Mouse (Mus musculus): Measurements from ENCODE around the gene Lce1a1. TPM values are rescaled to one million over a fixed set of nuclear protein-coding genes. Genes with fewer than 3 reads are reported as not detected.

The Lce1a1 gene
- total RNA-seq (2023), result not detected in 2 replicates

GRCm38 (mm10) chr3:92648207-92648606 is at the start of gene Lce1a1:
Lce1a1 (minus strand) TSS chr3:92648307.

GRCm38 (mm10) chr3:92687110-92687509 is 39.0 kb upstream of the Lce1a1 start, which contains the start of gene Lce1d:
Lce1d (minus strand) TSS chr3:92687210.

GRCm38 (mm10) chr3:92678947-92679346 is 30.8 kb upstream of the Lce1a1 start, which contains the start of gene Lce1c:
Lce1c (plus strand) TSS chr3:92679247.

GRCm38 (mm10) chr3:92670215-92670614 is 22.1 kb upstream of the Lce1a1 start, which contains the start of gene Lce1a2:
Lce1a2 (minus strand) TSS chr3:92670315.

GRCm38 (mm10) chr3:92656826-92657225 is 8.7 kb upstream of the Lce1a1 start, which contains the start of gene Lce1b:
Lce1b (minus strand) TSS chr3:92656926.

GRCm38 (mm10) chr3:92621560-92621959 is 26.5 kb downstream of the Lce1a1 start, which contains the start of gene Lce6a:
Lce6a (minus strand) TSS chr3:92621660.

GRCm38 (mm10) chr3:92607392-92607791 is 40.7 kb downstream of the Lce1a1 start, which contains the start of gene 2210017I01Rik:
2210017I01Rik (minus strand) TSS chr3:92607492.

Other genes starting within 250 kb of the Lce1a1 start
- not detected in 2 replicates for gene Sprr2i, start 240.3 kb downstream of the Lce1a1 start, total RNA-seq (2023)
- gene Sprr2j-ps, start 230.2 kb downstream of the Lce1a1 start, total RNA-seq (2023), result not detected in 2 replicates
- gene Gm9774, start 218.9 kb downstream of the Lce1a1 start, total RNA-seq (2023), result 2.2 TPM in 1 of 2 replicates, not detected in the other
- gene Sprr2k, start 215.7 kb downstream of the Lce1a1 start, total RNA-seq (2023), result not detected in 2 replicates
- gene Sprr1b, start 209.5 kb downstream of the Lce1a1 start, total RNA-seq (2023), result not detected in 2 replicates
- gene Sprr3, start 189.6 kb downstream of the Lce1a1 start, total RNA-seq (2023), result not detected in 2 replicates
- not detected in 2 replicates for gene Sprr1a, start 162.4 kb downstream of the Lce1a1 start, total RNA-seq (2023)
- gene Sprr4, start 147.8 kb downstream of the Lce1a1 start, total RNA-seq (2023), result not detected in 2 replicates
- not detected in 2 replicates for gene 2310046K23Rik, start 113.8 kb downstream of the Lce1a1 start, total RNA-seq (2023)
- gene Ivl, start 74.6 kb downstream of the Lce1a1 start, total RNA-seq (2023), result not detected in 2 replicates
- gene Smcp, start 59.3 kb downstream of the Lce1a1 start, total RNA-seq (2023), result not detected in 2 replicates
- not detected in 2 replicates for gene 2210017I01Rik, start 40.8 kb downstream of the Lce1a1 start, total RNA-seq (2023)
- not detected in 2 replicates for gene Lce6a, start 26.6 kb downstream of the Lce1a1 start, total RNA-seq (2023)
- gene Lce1b, start 8.6 kb upstream of the Lce1a1 start, total RNA-seq (2023), result not detected in 2 replicates
- not detected in 2 replicates for gene Lce1a2, start 22.0 kb upstream of the Lce1a1 start, total RNA-seq (2023)
- gene Lce1c, start 30.9 kb upstream of the Lce1a1 start, total RNA-seq (2023), result not detected in 2 replicates
- not detected in 2 replicates for gene Lce1d, start 38.9 kb upstream of the Lce1a1 start, total RNA-seq (2023)
- not detected in 2 replicates for gene Lce1e, start 60.8 kb upstream of the Lce1a1 start, total RNA-seq (2023)
- gene Lce1f, start 72.0 kb upstream of the Lce1a1 start, total RNA-seq (2023), result not detected in 2 replicates
- not detected in 2 replicates for gene Gm38119, start 90.8 kb upstream of the Lce1a1 start, total RNA-seq (2023)
- gene Lce1g, start 104.0 kb upstream of the Lce1a1 start, total RNA-seq (2023), result not detected in 2 replicates
- not detected in 2 replicates for gene Lce1h, start 116.8 kb upstream of the Lce1a1 start, total RNA-seq (2023)
- not detected in 2 replicates for gene Lce1i, start 130.6 kb upstream of the Lce1a1 start, total RNA-seq (2023)
- gene Lce1j, start 142.2 kb upstream of the Lce1a1 start, total RNA-seq (2023), result not detected in 2 replicates
- gene Lce1k, start 159.6 kb upstream of the Lce1a1 start, total RNA-seq (2023), result not detected in 2 replicates
- gene Kprp, start 178.9 kb upstream of the Lce1a1 start, total RNA-seq (2023), result not detected in 2 replicates
- not detected in 2 replicates for gene Lce1l, start 203.0 kb upstream of the Lce1a1 start, total RNA-seq (2023)
- not detected in 2 replicates for gene 2310050C09Rik, start 221.9 kb upstream of the Lce1a1 start, total RNA-seq (2023)

All from neutrophil, adult 65 days (primary cell).